Mouse (Mus musculus) thymus, postnatal 36 days (tissue): ENCODE measurements around the gene Unc45b.
"Not testable (repeated sequence)": the region's sequence is repeated elsewhere in the genome, so short reads cannot be mapped to it uniquely, and the experiment has no call there.

Source experiments
- DNase-seq, 2 experiments: peaks; one replicate each; pipeline ENCODE4 v3.0.0; 2022; ENCODE audit warnings: mixed read lengths in 2 of 2

Unc45b gene

GRCm38 (mm10) chr11:82899720-82900119 lies 10.6 kb upstream of the Unc45b start:
- DNase-seq, result no peak

- DNase-seq, result no peak
Measured at GRCm38 (mm10) chr11:82901606-82902310, 8.6 kb upstream of the Unc45b start.

DNA sequence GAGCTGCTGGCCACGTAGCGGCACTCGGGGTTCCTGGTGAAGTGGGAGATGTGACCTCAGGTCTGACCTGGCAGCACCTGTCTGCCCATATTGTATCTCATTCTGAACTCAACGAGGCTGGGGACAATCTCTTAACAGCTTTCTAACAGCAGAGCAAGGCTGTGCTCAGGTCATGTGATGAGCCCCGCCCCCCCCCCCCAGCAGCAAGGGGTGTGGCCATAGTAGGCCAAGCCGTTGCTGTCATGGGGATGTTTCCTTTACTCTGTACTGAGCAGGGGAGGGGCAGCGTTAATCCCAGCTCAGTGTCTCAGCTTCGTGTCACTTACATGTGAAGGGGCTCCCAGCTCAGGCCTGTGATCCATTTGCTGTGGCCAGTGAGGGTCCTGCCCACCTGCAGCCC lies 5.4 kb upstream of the Unc45b start:
- DNase-seq, result no peak

- no peak for DNase-seq
Measured at GRCm38 (mm10) chr11:82905816-82906215, 4.5 kb upstream of the Unc45b start.

DNA sequence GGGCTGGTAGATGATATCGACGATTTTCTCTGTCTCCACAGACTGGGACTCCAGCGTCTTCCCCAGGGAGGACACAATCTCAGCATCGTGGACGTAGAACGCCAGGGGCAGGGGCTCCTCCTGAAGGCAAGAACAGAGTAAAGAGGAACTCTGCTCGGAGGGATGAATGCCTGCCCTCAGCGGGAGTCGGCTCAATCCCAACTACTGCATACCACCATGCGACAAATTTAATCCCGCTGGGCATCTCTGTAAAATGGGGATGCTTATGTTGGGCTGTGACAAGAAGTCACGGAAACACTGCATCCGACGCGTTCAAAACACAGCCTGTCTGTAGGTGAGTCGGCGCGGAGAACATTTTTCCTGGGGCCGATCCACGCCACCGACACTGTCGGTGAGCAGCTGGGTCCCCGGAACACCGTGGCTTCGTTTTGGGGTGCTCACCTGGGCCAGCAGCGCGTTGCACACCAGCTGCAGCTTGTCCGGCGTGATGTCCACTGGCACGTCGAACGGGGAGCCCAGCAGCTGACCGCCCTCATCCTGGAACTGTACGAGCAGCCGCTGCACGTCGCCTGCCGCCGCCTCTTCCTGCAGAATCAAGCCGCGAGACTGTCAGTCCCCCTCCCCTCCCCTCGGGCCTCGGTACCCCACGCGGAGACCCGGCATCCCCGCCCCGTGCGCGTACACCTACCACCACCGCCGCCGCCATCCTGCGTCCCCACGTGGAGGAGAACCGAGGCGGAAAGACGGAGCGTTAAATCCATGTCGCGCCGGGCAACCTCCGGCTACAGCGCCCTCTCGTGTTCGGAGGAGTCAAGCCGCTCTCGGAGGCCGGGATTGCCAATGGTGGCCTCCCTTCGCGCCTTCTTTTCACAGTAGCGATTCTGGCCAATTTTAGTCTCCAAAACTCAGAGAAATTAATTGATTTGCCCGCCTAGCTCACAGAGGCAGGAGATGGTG lies 2.4 kb upstream of the Unc45b start, which contains the start of gene Nle1:
TSS of gene Nle1 (minus strand) at position 761 of the 957 bp plus-strand sequence.
- DNase-seq, result peak; percentile 92 to 95

- no peak for DNase-seq
Measured at GRCm38 (mm10) chr11:82908608-82908989, 1.8 kb upstream of the Unc45b start.

DNA sequence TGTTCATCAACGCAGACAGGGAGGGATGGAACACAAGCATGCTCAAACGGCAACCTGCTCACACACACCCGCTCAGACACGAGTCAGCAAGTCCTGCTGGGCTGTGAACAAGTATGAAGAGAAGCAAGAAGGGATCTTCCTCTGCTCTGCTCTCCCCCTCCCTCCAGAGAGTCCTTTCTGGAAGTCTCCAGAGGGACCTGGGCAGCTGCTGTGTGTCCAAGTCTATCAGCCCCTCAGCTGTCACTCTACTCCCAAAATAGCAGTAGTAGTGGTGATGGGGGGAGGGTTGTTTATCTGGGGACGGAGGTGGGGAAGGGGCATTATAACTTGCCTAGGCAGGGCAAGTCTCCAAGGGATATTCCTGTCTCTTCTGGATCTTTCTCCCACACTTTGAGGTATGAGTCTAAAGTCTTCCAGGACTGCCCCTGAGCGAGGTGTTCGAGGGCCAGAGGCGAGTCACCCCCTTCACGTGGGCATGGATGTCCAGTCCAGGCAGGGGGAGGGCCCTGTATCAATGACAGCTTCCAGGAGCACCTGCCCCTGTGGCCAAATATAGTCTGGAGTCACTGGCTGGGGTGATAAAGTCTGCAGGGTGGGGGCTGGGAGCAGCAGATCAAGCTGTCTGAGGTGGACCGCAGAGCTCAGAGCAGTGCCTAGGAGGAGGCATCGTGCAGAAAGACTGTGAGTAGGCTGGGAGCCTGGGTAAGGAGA lies 484 bp downstream of the Unc45b start:
- DNase-seq, result no peak

DNA sequence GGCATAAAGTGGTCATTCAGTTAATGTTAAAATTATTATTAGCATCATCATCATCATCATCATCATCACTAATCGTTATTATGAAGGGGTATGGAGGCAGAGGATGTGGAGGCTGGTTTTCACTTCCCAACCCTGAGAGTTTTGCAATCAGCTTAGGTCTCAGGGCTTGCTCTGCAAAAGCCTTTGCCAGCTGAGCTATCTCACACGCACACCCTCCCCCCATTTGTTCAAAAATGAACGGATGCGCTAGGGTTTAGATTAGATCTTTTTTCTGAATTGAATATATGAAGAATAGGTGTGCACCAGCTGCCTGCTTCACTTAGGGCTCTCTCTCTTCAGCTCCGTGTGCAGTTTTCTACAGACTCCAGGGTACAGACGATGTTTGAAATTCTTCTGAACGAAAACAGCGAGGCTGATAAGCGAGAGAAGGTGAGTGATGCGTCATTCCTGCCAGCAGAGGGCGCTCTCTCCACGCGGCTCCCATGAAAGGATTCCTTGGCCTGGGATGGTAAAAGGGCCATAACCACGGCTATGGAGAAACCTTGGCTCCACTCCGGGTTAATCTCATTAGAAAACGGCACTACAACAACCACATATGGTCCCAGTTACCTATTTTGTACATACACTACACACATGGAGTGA lies 4.5 kb downstream of the Unc45b start:
- DNase-seq, result peak; percentile 70 to 74

GRCm38 (mm10) chr11:82920768-82921167 lies 10.4 kb downstream of the Unc45b start:
- DNase-seq, result no peak

- DNase-seq, result no peak
Measured at GRCm38 (mm10) chr11:82921691-82922090, 11.3 kb downstream of the Unc45b start.

DNA sequence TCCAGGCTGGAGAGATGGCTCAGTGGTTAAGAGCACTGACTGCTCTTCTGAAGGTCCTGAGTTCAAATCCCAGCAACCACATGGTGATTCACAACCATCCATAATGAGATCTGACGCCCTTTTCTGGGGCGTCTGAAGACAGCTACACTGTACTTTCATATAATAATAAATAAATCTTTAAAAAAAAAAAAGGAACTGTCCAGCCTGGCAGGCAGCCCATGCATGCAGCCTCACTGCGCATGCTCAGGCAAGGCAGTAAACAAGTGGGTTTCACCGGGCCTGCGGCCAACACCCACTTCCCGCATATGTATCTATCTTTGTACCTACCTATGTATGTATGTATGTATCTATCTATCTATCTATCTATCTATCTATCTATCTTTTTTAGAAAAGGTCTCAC lies 13.6 kb downstream of the Unc45b start:
- DNase-seq, result not testable (repeated sequence)

DNA sequence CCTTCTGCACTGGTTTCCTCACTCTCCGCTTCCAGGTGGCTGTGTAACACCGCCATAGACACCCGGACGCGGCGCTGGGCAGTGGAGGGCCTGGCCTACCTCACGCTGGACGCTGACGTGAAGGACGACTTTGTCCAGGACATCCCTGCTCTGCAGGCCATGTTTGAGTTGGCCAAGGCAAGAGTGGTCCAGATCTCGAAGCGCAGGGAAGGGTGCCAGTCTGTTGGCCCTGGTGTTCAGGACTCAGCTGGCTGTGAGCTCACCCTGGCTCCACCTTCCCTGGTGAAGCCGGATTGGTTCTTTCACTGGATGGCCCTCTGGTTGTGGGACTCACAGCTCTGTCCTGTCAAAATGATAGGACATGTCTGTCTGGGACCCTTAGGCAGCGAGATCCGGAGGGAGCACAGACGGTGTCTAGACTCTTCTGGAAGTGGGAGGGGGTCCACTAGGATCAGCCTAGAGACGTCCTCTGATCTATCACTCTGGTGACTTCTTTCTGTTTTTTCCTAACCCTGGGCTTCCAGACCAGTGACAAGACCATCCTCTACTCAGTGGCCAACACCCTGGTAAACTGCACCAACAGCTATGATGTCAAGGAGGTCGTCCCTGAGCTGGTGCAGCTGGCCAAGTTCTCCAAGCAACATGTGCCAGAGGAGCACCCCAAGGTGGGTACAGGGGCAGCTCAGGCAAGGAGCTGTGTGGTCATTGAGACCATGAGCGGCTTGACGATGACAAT lies 18.7 kb downstream of the Unc45b start:
- no peak for DNase-seq

- DNase-seq, result no peak
Measured at GRCm38 (mm10) chr11:82929633-82929950, 19.2 kb downstream of the Unc45b start.

DNA sequence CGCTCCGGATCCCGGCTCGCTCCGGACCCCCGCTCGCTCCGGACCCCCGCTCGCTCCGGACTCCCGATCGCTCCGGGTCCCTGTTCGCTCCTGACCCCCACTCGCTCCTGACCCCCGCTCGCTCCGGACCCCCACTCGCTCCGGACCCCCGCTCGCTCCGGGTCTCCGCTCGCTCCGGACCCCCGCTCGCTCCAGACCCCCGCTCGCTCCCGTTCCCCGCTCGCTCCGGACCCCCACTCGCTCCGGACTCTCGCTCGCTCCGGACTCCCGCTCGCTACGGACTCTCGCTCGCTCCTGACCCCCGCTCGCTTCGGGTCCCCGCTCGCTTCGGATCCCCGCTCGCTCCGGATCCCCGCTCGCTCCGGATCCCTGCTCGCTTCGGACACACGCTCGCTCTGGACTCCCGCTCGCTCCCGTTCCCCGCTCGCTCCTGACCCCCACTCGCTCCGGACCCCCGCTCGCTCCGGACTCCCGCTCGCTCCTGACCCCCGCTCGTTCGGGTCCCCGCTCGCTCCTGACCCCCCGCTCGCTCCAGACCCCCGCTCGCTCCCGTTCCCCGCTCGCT lies 20.1 kb downstream of the Unc45b start:
- DNase-seq, result not testable (repeated sequence)

DNA sequence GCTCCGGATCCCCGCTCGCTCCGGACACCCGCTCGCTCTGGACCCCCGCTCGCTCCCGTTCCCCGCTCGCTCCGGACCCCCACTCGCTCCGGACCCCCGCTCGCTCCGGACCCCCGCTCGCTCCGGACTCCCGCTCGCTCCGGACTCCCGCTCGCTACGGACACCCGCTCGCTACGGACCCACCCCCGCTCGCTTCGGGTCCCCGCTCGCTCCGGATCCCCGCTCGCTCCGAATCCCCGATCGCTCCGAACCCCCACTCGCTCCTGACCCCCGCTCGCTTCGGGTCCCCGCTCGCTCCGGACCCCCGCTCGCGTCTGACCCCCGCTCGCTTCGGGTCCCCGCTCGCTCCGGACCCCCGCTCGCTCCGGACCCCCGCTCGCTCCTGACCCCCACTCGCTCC lies 20.8 kb downstream of the Unc45b start:
- not testable (repeated sequence) for DNase-seq

DNA sequence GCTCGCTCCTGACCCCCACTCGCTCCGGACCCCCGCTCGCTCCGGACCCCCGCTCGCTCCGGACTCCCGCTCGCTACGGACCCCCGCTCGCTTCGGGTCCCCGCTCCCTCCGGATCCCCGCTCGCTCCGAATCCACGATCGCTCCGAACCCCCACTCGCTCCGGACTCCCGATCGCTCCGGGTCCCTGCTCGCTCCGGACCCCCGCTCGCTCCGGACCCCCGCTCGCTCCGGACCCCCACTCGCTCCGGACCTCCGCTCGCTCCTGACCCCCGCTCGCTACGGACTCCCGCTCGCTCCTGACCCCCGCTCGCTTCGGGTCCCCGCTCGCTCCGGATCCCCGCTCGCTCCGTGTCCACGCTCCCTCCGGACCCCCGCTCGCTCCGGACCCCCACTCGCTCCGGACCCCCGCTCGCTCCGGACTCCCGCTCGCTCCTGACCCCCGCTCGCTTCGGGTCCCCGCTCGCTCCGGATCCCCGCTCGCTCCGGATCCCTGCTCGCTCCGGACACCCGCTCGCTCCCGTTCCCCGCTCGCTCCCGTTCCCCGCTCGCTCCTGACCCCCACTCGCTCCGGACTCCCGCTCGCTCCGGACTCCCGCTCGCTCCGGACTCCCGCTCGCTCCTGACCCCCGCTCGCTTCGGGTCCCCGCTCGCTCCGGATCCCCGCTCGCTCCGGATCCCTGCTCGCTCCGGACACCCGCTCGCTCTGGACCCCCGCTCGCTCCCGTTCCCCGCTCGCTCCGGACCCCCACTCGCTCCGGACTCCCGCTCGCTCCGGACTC lies 21.5 kb downstream of the Unc45b start:
- DNase-seq, result not testable (repeated sequence)

GRCm38 (mm10) chr11:82933186-82933585 lies 22.8 kb downstream of the Unc45b start:
- no peak for DNase-seq

- peak; percentile 25 to 45 for DNase-seq
Measured at GRCm38 (mm10) chr11:82943336-82943735, 33.0 kb downstream of the Unc45b start.

GRCm38 (mm10) chr11:82945636-82946035 lies 35.3 kb downstream of the Unc45b start:
- DNase-seq, result no peak

DNA sequence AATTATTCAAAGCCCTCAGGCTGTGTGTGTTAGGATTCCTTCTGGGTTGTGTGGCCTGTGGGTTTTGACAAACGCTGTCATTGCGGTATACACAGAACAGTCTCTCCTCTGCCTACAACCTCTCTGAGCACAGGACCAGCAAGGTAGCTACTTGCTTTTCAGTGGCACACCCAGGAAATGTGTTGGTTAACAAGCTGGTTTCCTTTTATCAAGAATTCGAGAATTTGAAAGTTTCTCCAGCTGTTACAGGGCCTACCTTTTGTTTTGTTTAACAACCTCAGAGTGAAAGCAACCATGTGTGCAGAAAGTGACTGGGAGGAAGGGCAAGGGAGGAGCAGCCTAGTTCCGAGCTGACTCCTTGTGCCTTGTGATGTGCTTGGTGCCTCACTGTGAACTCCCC lies 37.1 kb downstream of the Unc45b start:
- peak; percentile 48 to 57 for DNase-seq

DNA sequence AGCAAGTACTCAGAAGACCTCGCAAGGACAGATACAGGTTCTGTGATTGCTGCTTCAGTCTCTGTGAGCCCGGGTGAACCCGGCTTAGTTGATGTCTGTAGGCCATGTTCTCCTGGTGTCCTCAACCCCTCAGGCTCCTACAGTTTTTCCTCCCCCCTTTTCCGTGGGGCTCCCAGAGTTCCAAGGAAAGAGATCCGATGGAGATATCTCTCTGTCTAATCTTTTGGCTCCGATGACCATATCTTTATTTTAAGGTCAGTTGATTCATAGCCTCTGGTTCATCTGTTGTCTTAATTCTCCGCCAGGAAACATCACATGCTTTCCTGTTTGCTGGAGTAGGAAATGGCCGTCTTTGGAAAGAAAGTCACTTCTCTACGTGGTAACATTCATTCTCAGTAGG lies 38.7 kb downstream of the Unc45b start:
- DNase-seq, result no peak
